ENCODE assay signal across 6 mouse cellular contexts in genomic region chr17:7983484-7983883, GRCm38 (mm10). TPM values are rescaled to one million over a fixed set of nuclear protein-coding genes. Genes with fewer than 3 reads are reported as not detected.
DNase-seq lines count a peak whose midpoint lies in the region; ATAC-seq and TF ChIP-seq lines count a peak whose summit lies in the region.
"Not testable (repeated sequence)": the region's sequence is repeated elsewhere in the genome, so short reads cannot be mapped to it uniquely, and the experiment has no call there.

No protein-coding gene starts in this region.

- H3K4me3 ChIP-seq in forebrain, postnatal 0 days (ENCODE audit: low read depth, low read length); layer of hippocampus, adult 2 months; lung, postnatal 0 days (ENCODE audit: low read depth, low read length); midbrain, embryonic 11.5 days (ENCODE audit: low read depth, low read length): not testable (repeated sequence)

- not testable (repeated sequence) for H3K9me3 ChIP-seq in forebrain, postnatal 0 days (ENCODE audit: low read length); lung, postnatal 0 days (ENCODE audit: low read length); midbrain, embryonic 11.5 days (ENCODE audit: control insufficient read depth, low read length)

- not testable (repeated sequence) for H3K4me2 ChIP-seq in forebrain, postnatal 0 days (ENCODE audit: low read depth); lung, postnatal 0 days (replicated peaks; ENCODE audit: low read depth, low read length); midbrain, embryonic 11.5 days

- not testable (repeated sequence) for DNase-seq in forebrain, postnatal 0 days; layer of hippocampus, adult 2 months (ENCODE audit: low spot score in 2 of 2); lung, postnatal 0 days (ENCODE audit: low spot score)
- DNase-seq in midbrain, embryonic 11.5 days (ENCODE audit: low spot score, missing footprints) = peak; percentile 47

- not testable (repeated sequence) for H3K27ac ChIP-seq in forebrain, postnatal 0 days (ENCODE audit: low read depth, low read length); layer of hippocampus, adult 2 months; lung, postnatal 0 days (ENCODE audit: low read length); midbrain, embryonic 11.5 days (ENCODE audit: low read depth, low read length)

- H3K27me3 ChIP-seq in forebrain, postnatal 0 days (ENCODE audit: insufficient read depth, low read length); lung, postnatal 0 days (replicated peaks; ENCODE audit: insufficient read depth, low read length); midbrain, embryonic 11.5 days (ENCODE audit: control insufficient read depth, insufficient read depth, low read length): not testable (repeated sequence)

- H3K4me1 ChIP-seq in forebrain, postnatal 0 days (ENCODE audit: insufficient read depth); lung, postnatal 0 days (ENCODE audit: insufficient read depth, low read depth, low read length); midbrain, embryonic 11.5 days (ENCODE audit: control insufficient read depth, insufficient read depth, low read length): not testable (repeated sequence)

- not testable (repeated sequence) for TF ChIP-seq EP300 in lung, postnatal 0 days (IDR thresholded peaks at IDR 0.05)

- not testable (repeated sequence) for H3K9ac ChIP-seq in forebrain, postnatal 0 days; lung, postnatal 0 days (replicated peaks; ENCODE audit: low read depth); midbrain, embryonic 11.5 days (ENCODE audit: low read length)

- peak; percentile 91 for ATAC-seq in common myeloid progenitor, adult 5-6 weeks (replicated peaks; ENCODE audit: low read depth, poor library complexity, severe bottlenecking)
- peak; percentile 45; the same call in 1 of the 2 replicates for ATAC-seq in forebrain, postnatal 0 days
- peak; percentile 54 to 67; a peak in 3 of 4 replicates for ATAC-seq in hematopoietic stem cell, adult 5-6 weeks (replicated peaks in 1 of 2; ENCODE audit: insufficient read depth in 1 of 2, low FRiP score in 2 of 2, low TSS enrichment in 1 of 2, low read depth in 1 of 2, poor library complexity in 2 of 2, severe bottlenecking in 2 of 2)
- ATAC-seq in lung, postnatal 0 days; midbrain, embryonic 11.5 days (ENCODE audit: low FRiP score): not testable (repeated sequence)

- TF ChIP-seq CTCF in forebrain, postnatal 0 days (IDR thresholded peaks at IDR 0.05; ENCODE audit: low read depth) = not testable (repeated sequence)
- TF ChIP-seq CTCF in layer of hippocampus, adult 2 months (conservative IDR thresholded peaks at IDR 0.05) = peak; percentile 49
- peak; percentile 20; the same call in 1 of the 2 replicates for TF ChIP-seq CTCF in lung, postnatal 0 days (IDR thresholded peaks at IDR 0.05)

- H3K36me3 ChIP-seq in forebrain, postnatal 0 days (ENCODE audit: insufficient read depth); lung, postnatal 0 days (ENCODE audit: insufficient read depth, low read length); midbrain, embryonic 11.5 days (ENCODE audit: control insufficient read depth, insufficient read depth, low read length): not testable (repeated sequence)

- 69% methylated on average over 1 of the region's 2 CpGs for WGBS in forebrain, postnatal 0 days
- 77% methylated on average over 1 of the region's 2 CpGs for WGBS in lung, postnatal 0 days
- 91% methylated on average over 1 of the region's 2 CpGs for WGBS in midbrain, embryonic 11.5 days

RNA-seq across cellular contexts. Expression of gene Rsph3a, which starts 38.1 kb away (rescaled TPM):
- 20.1 and 32.4 TPM in 2 replicates for total RNA-seq in common myeloid progenitor, adult 5-6 weeks (2017)
- total RNA-seq in forebrain, postnatal 0 days (2014; rRNA removed) = 21.3 and 21.5 TPM in 2 replicates
- polyA plus RNA-seq in forebrain, postnatal 0 days (2015; fragmentation: Nextera tagmentation; extraction: Ambion mirVana) = 56.9 and 63.6 TPM in 2 replicates
- total RNA-seq in hematopoietic stem cell, adult 5-6 weeks (2017) = 46.2 and 116 TPM in 2 replicates
- 10 to 100 TPM; 40.9 to 41.6 TPM for total RNA-seq in layer of hippocampus, adult 2 months (2021)
- 58.1 and 60.5 TPM in 2 replicates for polyA plus RNA-seq in lung, postnatal 0 days (2015; fragmentation: Nextera tagmentation; extraction: Ambion mirVana)
- polyA plus RNA-seq in midbrain, embryonic 11.5 days (2014; fragmentation: Nextera tagmentation; extraction: Ambion mirVana) = 59.1 and 63.5 TPM in 2 replicates

RNA-seq across cellular contexts. Expression of gene Tagap, which starts 57.7 kb away (rescaled TPM):
- 10.1 and 12.4 TPM in 2 replicates for total RNA-seq in common myeloid progenitor, adult 5-6 weeks (2017)
- total RNA-seq in forebrain, postnatal 0 days (2014; rRNA removed) = 0.23 and 0.62 TPM in 2 replicates
- polyA plus RNA-seq in forebrain, postnatal 0 days (2015; fragmentation: Nextera tagmentation; extraction: Ambion mirVana) = 0.28 and 0.47 TPM in 2 replicates
- 11.0 and 12.7 TPM in 2 replicates for total RNA-seq in hematopoietic stem cell, adult 5-6 weeks (2017)
- total RNA-seq in layer of hippocampus, adult 2 months (2021) = 1 to 10 TPM; 4.8 to 5.0 TPM
- polyA plus RNA-seq in lung, postnatal 0 days (2015; fragmentation: Nextera tagmentation; extraction: Ambion mirVana) = 1.3 and 1.4 TPM in 2 replicates
- 0.48 and 0.58 TPM in 2 replicates for polyA plus RNA-seq in midbrain, embryonic 11.5 days (2014; fragmentation: Nextera tagmentation; extraction: Ambion mirVana)
